Mouse (Mus musculus): Measurements from ENCODE around the gene Tmem72.

DNA sequence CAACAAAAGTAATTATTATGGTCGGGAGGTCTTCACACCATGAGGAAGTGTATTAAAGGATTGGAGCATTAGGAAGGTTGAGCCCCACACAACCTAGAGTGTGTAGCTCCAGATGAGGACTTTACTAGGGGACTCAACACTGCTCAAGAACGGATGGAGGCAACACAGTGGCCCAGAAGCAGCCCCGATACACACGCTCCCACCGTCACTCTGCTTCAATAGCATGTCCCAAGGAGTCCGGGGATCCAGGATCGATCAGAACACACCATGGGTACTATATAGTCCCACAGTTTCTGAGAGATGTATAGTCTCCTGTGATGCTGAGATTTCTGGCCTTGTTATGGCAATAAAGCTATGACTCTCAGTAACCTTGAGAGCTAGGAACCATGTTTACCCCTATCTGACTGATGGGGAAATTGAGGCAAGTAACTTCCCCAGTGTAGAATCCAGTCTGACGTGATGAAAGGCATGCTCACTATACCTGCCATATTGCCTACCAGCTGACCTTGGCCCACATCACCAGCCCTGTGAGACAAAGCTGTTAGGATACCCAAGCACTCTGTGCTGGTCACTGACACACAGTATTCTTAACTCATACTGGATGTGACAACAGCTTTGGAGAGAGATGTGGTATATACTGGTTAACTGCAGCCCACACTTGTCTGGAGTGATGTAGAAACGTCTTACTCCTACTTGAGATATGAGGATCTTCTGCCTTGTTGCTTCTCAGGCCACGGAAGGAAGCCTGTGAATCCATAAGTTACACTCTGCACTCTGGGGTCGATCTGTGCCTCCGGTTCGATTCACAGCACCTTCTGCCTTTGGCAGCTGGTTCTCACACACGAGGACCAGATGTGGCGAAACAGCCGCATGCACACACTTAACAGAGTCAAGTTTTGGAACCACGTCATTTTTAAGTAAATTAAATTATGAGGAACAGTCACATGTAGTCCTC lies 82.7 kb downstream of the Tmem72 start:
- TF ChIP-seq CTCF (IDR thresholded peaks at IDR 0.05) = no peak
- no peak for TF ChIP-seq EP300 (IDR thresholded peaks at IDR 0.05)
